Mouse (Mus musculus) heart, postnatal 25 days (tissue): ENCODE results near the gene Sik3. TPM values are rescaled to one million over a fixed set of nuclear protein-coding genes. Genes with fewer than 3 reads are reported as not detected.

Source experiments
- DNase-seq: peaks from one replicate; pipeline ENCODE4 v3.0.0; 2022; ENCODE audit warnings: low spot score
- intact Hi-C: fragments of 180-260 bp; cut with DNase I; formaldehyde crosslinking; loops from one replicate; pipeline ENCODE4 v1.15.1; 2025
- total RNA-seq, 2 experiments: library from RNA; stranded (reverse); gene quantifications; 2 replicates each; pipeline ENCODE4 v1.2.3; 2021

Sik3 gene
- 10 to 100 TPM; 65.6 to 67.2 TPM for total RNA-seq

DNA sequence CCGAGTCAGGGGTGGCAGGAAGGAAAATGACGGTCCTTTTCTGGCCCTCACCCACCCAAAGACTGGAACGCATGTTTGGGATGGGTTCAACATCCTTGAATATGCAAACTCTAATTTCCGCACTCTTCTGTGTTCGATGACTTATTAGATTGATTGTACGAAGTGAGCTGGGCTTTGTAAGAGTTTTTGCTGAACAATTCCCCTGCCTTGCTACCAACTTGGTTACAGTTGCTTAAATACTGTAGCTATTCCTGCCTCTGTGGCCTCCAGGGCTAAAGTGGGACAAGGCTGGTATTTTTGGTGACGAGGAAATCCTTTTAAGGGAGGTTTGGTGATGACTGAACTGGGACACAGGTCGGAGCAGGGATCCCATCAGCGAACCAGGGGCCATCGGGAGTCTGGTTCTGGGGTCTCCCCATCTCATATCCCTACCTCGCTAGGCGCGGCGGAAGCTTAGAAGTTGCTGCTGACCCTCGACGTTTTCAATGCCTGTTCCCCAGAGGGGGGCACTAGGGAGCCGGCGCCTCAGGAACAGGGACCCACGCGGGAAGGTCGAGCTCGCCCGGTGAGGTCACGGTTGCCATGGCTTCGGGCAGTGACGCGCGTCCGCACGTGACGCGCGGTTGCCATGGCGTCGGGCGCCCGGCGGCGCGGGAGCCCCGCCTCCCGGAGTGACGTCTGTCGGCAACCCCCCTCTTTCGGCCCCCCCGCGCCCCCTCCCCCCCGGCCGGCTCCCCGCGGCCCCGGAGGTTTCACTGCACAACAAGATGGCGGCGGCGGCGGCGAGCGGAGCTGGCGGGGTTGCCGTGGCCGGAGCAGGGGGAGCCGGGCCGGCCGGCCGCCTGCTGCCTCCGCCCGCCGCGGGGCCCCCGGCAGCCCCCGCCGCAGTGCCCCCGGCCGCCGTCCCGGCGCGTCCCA lies at the start of gene Sik3, which contains the start of gene Pafah1b2:
Gene Sik3 (plus strand): TSS at position 730 of the 918 bp plus-strand sequence.
Gene Pafah1b2 (minus strand): TSS at position 600 of the 918 bp plus-strand sequence.
- intact Hi-C loops = loop anchor here (5.0 kb wide), 1 partner anchor 110 kb away; no protein-coding TSS in a partner anchor
- peak; percentile 92 for DNase-seq

DNA sequence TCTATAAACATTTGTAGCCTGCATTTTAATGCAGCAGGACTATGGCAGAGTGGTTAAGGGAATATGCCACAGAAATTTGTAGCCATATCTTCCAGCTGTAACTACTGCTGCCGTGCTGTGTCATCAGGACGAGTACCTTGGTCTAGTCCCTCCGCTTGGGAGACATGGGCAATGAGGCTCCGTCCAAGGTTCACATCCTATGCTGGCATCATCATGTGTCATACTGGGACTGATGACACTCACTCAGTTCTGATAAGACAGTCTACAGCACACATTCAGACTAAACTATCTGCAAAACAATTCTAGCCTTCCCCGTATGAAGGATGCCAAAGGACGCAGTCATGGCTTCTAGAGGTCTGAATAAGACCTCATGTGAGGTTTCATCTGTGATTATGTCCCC lies 49.0 kb upstream of the Sik3 start:
- intact Hi-C loops = no loop called here
- no peak for DNase-seq

DNA sequence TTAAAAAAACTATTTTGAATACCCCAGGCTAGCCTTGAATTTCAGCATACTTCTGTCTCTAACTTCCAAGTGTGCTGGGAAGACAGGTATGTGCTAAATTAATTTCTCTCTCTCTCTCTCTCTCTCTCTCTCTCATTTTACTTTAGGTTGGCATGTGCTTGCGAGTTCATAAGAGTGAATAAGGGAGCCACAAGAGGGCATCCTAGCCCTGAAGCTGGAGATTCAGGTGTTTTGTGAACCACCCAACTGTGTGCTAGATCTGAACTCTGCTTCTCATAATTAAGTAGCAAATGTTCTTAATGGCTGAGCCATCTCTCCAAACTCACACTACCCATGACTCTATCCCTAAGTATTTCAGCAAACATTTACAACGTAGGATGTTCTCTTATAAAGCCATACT lies 35.7 kb upstream of the Sik3 start:
- intact Hi-C loops = no loop called here
- no peak for DNase-seq

DNA sequence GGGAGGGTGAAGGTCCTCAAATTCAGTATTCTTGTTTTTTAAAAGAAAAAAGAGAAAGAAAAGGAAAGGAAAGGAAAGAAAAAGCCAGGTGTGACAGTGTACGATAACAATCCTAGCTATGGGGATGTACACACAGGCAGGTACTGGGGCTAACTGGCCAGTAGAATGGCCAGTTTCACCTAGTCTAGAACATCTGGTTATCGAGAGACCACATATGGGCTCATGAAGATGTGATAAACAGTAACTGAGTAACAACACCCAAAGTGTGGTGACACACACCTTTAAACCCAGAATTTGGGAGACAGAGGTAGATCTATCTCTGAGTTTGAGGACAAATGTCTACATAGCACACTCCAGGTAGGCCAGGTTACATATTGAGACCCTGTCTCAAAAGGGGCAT lies 32.8 kb upstream of the Sik3 start:
- intact Hi-C loops = no loop called here
- DNase-seq = no peak

DNA sequence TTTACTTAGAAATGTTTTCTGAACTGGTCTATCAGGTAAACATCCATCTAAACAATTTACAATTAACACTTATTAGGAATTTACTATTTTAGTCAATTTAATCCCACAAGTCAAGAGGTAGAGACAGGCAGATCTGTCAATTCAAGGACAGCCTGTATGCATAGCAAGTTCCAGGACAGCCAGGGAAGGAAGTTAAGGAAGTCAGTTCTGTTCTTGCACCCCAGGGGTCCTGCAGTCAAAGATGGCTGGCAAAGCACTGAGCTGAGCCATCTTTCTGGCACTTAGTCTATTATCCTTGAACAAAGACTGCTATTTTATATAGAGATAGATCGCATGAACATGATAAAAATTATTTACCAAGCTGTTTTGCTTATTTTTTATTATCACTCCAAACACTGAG lies 32.0 kb upstream of the Sik3 start:
- intact Hi-C loops = no loop called here
- no peak for DNase-seq

DNA sequence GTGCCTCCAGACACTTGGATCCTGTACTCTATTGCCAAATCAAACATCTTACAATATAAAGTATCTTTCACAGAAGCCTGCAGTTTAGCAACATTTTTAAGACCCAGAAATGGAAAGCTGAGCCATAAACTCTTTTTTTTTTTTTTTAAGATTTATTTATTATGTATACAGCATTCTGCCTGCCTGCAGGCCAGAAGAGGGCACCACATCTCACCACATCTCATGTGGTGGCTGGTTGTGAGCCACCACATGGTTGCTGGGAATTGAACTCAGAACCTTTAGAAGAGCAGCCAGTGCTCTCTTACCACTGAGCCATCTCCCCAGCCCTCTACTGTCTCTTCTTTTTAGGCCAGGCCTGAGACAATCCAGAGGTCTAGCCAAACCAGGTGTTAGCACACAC lies 31.3 kb upstream of the Sik3 start:
- DNase-seq = no peak
- intact Hi-C loops = no loop called here

DNA sequence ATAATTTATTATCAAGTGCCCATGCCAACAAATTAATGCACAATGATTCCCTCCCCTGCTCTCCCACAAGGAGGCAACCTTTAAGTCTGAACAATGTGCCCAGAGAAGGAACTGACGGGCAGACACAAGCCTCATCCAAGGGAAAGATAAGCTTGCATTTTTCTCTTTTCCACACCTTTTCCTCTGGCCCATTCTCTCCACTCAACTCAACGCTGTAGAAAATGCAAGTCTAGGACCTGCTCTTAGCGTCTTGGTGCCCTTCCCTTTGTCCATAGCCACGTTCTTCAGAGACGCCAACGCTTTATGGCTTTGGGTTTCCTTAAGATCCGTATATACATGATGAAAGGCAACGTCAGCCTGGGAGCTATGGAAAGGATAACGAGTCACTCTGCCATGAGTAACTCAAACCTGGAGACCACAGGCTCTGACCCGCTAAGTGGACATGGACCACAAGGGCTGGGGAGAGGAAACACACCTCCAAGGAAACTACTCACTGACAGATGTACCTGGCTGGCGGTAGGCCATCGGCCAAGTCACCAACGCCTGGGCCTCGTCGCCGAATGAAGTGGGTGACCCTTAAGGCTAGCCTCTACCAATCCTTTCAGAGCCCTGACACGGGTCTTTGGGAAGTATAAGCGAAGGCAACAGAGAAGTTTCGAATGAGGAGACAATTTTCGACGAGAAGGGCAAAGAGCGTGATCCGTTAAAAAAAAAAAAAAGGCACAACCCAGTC lies 28.8 kb upstream of the Sik3 start:
- intact Hi-C loops = loop anchor here (2.0 kb wide), 1 partner anchor 29 kb away; the partner anchor contains the start of gene Sidt2
- DNase-seq = no peak

DNA sequence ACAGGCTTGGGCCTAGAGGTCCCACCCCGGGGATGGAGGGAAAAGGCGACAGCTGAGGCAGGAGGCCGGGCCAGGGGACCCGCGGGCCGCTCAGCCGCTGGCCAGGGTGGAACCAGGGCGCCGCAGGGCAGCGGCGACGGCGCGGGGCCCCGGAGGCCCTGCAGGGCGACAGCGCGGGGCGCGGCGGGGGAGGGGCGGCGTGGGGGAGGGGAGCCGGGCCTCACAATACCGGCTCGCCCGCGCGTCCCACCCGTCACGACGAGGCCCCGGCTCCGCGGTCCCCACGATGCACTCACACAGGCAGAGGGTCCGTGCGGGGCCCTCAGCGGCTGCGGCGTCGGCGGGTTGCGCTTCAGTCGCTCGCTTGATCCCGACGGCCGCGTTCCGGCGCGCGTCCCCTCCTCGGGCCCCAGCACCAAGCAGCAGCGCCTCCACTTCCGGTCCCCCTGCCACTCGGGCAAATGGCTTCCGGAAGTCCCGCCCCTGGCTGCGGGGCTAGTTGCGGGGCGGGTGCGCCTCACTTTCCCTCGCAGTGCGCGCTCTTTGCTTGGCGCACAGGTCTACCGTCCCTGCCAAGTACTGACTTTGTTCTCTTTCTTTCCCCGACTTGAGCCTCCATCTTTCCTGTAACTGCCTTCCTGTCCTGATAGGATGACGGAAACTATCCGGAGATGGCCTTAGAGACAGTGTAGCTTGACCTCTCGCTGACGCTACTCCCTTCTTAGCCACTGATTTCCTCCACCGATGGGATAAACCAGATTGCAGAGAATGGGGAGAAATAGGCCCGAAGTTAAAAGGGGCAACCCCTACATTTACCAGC lies 28.0 kb upstream of the Sik3 start:
- peak; percentile 82 for DNase-seq
- intact Hi-C loops = loop anchor here (2.0 kb wide), 1 partner anchor 30 kb away; the partner anchor contains the start of gene Sidt2

DNA sequence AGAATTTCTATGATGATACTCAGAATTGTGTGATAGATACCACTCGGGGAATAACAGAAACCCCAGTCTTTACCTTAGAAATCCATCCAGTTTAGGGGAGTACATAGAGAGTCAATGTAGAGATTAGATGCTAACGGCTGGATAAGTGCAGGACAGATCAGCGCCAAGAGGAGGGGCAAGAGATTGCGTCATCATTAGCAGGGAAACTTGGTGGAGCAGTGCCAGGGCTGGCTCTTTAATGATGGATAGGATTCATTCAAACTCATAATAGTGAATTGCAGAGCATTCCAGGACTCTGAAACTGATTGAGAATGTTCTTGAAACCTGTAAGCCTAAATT lies 27.4 kb upstream of the Sik3 start:
- peak; percentile 50 for DNase-seq
- intact Hi-C loops = loop anchor here (2.0 kb wide), 1 partner anchor 30 kb away; the partner anchor contains the start of gene Sidt2

DNA sequence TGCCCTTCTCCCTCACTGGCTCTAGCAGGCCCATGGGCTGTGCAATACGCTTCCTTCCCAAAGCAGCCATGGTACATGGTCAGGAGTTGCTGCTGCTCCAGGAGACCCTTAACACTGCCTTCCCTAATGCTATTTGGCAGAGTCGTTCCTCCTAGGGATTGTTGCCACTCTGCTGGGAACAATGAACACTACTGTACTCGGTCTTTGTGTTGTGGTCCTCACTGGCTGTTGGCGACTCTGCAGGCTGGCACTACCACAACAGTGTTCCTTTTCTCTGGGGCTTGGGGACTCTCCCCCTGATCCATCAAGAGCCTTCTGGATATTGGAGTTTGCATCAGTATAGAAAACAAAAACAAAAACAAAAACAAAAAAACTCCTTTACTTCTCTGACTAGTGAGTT lies 13.6 kb upstream of the Sik3 start:
- DNase-seq = no peak
- intact Hi-C loops = no loop called here

DNA sequence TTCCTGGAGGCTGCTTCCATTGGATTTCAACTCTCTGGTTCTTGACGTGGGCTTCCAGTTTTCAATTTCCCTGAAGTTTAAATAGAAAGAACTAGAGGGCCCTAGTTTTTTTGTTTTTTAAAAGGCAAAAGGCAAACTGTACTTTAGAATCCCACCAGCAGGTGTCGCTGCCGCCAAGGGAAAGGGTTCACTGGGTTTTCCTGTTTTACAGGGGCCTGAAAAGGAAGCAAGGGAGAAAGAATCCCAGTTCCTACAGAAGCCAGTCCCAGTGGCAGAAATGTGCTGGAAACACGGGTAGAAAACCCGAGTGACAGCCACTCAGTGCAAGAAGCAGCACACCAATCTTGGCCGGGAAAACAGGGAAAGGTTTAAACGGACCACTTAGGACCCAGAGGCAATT lies 8.9 kb upstream of the Sik3 start:
- intact Hi-C loops = loop anchor here (1.0 to 5.0 kb wide), 3 partner anchors 188 to 309 kb away; no protein-coding TSS in a partner anchor
- peak; percentile 35 for DNase-seq

DNA sequence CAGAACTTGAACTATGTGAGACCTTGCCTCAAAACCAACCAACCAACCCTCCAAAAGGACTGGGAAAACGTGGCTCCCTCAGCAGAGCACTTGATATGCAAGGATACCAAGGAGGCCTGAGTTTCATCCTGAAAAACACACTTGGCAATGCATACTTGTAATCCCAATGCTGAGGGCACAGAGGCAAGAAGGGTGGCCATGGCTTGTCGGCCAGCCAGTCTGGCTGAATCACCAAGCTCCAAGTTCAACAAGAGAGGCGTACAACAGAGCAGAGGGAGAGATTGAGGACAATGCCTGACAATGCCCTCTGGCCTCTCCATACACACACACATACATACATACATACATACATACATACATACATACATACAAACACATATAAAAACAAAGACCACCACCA lies 8.1 kb upstream of the Sik3 start:
- intact Hi-C loops = loop anchor here (1.0 to 5.0 kb wide), 2 partner anchors 187 to 308 kb away; no protein-coding TSS in a partner anchor
- no peak for DNase-seq

DNA sequence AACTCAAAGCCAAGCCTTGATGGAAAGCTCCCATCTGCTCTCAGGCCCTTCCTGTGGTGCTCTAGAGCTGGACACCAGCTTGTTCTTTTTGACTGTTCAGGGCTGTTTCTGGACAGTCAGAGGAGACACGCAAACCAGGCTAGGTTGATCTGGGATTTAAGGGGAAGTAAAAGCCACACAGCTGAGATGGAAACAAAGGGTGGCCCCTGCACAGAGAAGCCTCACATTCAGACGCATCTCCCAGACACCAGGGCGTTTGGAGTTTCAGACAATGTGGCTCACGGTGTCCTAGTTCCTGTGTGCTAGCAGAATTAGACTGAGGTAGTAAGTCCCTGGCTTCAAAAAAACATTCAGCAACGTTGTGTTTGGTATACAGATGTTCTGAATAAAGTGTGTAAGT lies 6.4 kb upstream of the Sik3 start:
- no peak for DNase-seq
- intact Hi-C loops = no loop called here

DNA sequence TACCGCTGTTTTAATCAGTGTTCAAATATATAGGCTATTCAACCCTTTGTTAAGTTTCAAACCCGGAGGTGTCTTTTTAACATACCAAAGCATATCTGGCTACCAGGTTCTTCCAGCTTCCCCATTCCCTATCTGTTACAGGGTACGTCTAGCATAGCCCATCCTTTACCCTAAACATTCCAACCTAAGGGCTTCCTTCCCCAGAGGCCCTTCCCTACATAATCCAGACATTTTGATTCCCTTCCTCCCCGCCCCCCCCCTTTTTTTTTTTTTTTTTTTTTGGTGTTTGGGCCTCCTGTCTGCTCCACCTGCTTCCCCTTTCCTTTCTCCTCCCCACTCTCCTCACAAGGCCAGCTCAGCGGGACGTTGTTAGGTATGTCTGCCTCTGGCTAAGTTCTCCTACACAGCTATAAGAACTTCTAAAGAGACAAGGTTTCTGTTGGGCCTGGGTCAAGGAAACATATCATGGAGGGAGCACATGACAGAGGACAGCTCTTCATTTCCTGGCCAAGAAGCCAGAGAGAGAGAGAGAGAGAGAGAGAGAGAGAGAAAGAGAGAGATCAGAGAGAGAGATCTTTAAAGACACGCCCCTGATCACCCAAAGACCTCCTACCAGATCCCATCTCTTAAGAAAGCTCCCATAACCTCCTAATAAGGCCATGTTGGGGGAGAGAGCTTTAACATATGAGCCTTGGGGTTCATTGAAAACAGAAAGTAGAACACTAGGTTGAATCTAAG lies 3.5 kb upstream of the Sik3 start:
- intact Hi-C loops = no loop called here

DNA sequence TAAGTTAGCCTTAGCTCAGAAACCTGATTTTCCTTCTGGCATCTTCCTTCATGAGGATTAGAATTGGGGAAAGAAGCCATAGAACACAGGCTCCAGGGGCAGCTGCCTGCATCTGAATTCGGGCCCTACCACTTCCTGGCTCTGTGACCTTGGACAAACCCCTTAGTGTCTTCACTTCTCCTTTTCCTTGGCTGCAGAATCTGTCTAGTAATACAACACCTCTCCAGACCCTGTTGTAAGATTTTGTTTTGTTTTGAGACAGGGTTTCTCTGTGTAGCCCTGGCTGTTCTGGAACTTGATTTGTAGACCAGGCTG lies 3.0 kb upstream of the Sik3 start:
- intact Hi-C loops = no loop called here
- no peak for DNase-seq

More for the DNA sequence above, 3.5 kb upstream of the Sik3 start:
- DNase-seq = no peak

DNA sequence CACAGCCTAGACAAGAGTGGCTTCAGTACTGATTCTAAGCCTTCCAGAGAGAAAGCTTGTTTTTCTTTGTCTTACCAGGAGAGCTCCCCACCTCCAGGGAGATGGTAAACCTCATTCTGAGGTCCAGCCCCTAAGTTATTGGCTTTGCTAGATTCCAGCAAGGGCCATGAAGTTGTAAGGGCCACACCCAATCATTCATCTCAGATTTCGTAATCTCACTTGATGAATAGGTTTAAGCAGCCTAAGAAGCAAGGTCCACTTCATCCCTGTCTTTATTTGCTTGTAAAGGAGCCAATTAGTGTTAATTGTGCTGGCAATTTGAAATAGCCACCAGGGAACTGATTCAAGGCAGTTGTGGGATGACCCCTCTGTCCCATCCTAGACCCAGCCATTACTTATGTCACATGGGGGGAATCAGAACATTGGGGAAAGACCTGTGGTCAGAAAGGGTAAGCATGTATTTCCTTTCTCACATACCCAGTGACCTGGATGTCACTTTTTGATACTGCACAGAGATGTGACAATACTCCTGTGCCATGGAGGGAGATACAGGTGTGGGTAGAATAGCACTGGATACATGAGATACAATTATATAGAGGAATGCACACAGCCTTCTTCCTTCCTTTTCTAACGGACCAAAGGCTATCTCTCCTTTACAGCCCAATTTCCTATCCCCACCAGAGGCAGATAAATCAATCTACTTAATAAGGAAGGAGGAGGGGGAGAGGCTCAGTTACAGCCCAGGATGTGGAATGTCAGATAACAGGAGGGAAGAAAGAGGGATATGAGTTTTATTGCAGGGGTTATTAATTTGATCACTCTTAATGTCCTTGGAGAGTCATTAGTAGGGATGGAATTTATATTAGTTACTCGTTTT lies 1.3 kb upstream of the Sik3 start:
- intact Hi-C loops = loop anchor here (5.0 kb wide), 1 partner anchor 111 kb away; no protein-coding TSS in a partner anchor
- no peak for DNase-seq

DNA sequence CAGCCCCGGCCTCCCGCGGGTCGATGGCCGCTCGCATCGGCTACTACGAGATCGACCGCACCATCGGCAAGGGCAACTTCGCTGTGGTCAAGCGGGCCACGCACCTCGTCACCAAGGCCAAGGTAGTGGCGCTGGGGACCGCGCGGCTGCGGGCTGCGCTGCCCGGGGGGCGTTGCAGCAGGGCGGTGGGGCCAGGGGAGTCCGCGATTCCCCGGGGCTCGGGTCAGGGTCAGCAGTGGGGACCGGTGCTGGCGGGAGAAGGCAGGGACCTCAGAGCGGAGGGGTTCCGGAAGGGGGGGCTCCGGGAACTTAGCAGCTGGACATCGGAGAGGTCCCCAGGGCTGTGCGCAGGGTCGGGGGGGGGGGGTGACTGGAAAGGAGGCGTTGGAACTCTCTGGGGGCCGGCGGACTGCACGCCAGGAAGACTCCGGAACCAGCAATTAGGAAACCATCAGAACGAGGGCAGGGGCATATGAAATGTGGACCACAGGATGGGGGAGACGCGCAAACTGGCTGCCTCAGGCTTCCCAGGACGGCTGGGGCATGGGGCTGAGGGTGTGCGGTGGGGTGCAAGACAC lies 478 bp downstream of the Sik3 start:
- no peak for DNase-seq
- intact Hi-C loops = loop anchor here (5.0 kb wide), 1 partner anchor 109 kb away; no protein-coding TSS in a partner anchor

DNA sequence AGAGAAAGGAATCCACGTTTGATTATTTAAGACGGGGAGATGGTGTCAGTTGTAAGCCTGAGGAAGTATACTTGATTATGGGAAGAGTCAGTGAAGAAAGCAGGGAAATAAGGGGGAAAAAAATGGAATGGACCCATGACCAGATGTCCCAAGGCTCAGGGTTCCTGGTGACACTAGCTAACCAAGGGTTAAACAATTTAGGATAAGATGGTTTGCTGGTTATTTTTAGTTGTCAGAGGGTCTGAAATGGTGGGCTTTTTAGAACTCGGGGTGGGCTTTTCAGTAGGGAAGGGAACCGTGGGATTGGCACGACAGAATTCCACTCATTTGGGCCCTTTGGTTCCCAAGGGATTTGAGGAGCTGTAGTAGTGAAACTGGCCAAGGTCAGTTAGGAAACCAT lies 996 bp downstream of the Sik3 start:
- intact Hi-C loops = loop anchor here (5.0 kb wide), 1 partner anchor 109 kb away; no protein-coding TSS in a partner anchor
- no peak for DNase-seq
